Mouse (Mus musculus) liver, embryonic 16.5 days (tissue): ENCODE data around the gene Gucy1b2. TPM values are rescaled to one million over a fixed set of nuclear protein-coding genes. Genes with fewer than 3 reads are reported as not detected.

Experiments used
- ATAC-seq: fragments of 200-750 bp; cut with Nextera tagmentation; 2 replicates; pipeline ENCODE4 v1.8.0; 2017; ENCODE audit warnings: low read depth, mild to moderate bottlenecking, moderate number of reproducible peaks, moderate library complexity
- H3K27ac ChIP-seq: fragments of 300-500 bp; sonication (generic); 2 replicates; pipeline ENCODE4 v1.5.1; 2014; ENCODE audit warnings: mild to moderate bottlenecking, low read length
- H3K27me3 ChIP-seq: fragments of 300-500 bp; sonication (generic); 2 replicates; pipeline ENCODE4 v1.6.1; 2014; ENCODE audit warnings: low read depth, low read length, mixed read lengths; ENCODE audit not compliant: control insufficient read depth, insufficient read depth
- H3K36me3 ChIP-seq: fragments of 300-500 bp; sonication (generic); 2 replicates; pipeline ENCODE4 v1.6.1; 2014; ENCODE audit warnings: mild to moderate bottlenecking; ENCODE audit not compliant: control insufficient read depth, insufficient read depth
- H3K4me1 ChIP-seq: fragments of 300-500 bp; sonication (generic); 2 replicates; pipeline ENCODE4 v1.6.1; 2014; ENCODE audit warnings: low read depth, low read length, mixed read lengths; ENCODE audit not compliant: control insufficient read depth
- H3K4me2 ChIP-seq: fragments of 300-500 bp; sonication (generic); 2 replicates; pipeline ENCODE4 v1.6.1; 2014; ENCODE audit warnings: low read depth, low read length, mixed read lengths
- H3K4me3 ChIP-seq: fragments of 300-500 bp; sonication (generic); 2 replicates; pipeline ENCODE4 v1.5.1; 2014; ENCODE audit warnings: low read depth, mild to moderate bottlenecking, low read length
- H3K9ac ChIP-seq: fragments of 300-500 bp; sonication (generic); 2 replicates; pipeline ENCODE4 v1.6.1; 2014; ENCODE audit warnings: low read depth, low read length
- H3K9me3 ChIP-seq: fragments of 300-500 bp; sonication (generic); replicated peaks from 2 replicates; pipeline ENCODE4 v1.6.1; 2016; ENCODE audit warnings: low read length; ENCODE audit not compliant: control insufficient read depth
- WGBS: fragments of 180-500 bp; shearing (Covaris S2); extraction: QIAGEN DNeasy Blood & Tissue Kit; methylation state at CpG from one replicate; pipeline ENCODE4 v1.1.7; 2014; ENCODE audit not compliant: insufficient replicate concordance; 5-methylcytosine and 5-hydroxymethylcytosine counted together
- polyA plus RNA-seq: library from polyadenylated mRNA; unstranded; fragments of >200 nt; fragmentation: Nextera tagmentation; extraction: Ambion mirVana; gene quantifications from 2 replicates; pipeline ENCODE4 v1.2.1, GENCODE M21; 2015

Gucy1b2 gene
- polyA plus RNA-seq: not detected in 2 replicates

DNA sequence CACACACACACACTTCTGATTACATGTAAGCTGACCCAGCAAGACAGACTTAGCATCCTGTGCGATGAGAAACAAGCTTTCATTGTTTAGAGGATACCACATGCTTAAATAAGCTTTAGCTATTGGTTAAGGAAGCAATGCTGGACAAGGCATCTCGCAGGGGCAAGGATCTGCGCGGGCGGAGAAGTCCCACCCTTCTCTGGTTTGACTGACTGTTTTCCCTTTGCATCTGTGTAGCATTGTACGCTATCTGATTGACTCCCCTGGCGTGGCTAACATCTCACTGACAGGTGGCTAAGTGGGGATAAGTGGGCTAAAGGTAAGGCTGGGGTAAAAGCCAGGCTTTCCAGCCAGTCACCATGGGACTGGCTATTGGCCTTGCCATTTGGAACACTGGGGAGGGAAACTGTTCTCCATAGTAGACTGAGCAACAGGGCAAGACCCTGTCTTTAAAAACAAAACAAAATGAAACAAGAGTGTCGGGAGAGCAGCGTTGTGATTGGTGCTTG, at the start of gene Gucy1b2:
Gene Gucy1b2 (minus strand): TSS at position 51 of the 509 bp plus-strand sequence.
- no peak within 1 kb of the TSS for H3K27ac ChIP-seq
- 62% methylated on average over 9 of the region's 9 CpGs for WGBS
- H3K4me1 ChIP-seq: no peaks in the 10 kb centered on the region
- no peak within 1 kb of the TSS for H3K4me2 ChIP-seq
- H3K36me3 ChIP-seq: no peaks in the 10 kb centered on the region
- no peak within 1 kb of the TSS for H3K9ac ChIP-seq
- no peaks in the 10 kb centered on the region for H3K27me3 ChIP-seq
- no peaks in the 10 kb centered on the region for H3K9me3 ChIP-seq
- no peak for ATAC-seq
- H3K4me3 ChIP-seq: no peak within 1 kb of the TSS

DNA sequence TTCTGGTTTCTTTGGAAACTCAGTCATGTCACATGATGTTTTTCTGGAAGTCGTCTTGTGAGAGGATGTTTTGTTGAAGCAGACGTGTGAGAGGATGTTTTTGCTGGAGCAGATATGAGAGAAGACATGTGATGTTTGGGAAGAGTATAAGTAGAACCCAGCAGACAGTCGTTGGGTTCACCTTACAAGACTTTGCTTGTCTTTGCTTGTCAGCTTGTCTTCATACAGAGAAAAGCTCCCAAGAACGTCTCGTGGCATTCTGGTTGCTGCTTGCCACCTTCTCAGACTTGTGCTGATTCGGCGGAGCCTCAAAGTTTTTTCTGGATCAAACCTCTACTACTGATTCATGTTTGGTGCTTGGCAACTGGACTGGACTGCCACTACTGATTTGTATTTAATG, 41.3 kb upstream of the Gucy1b2 start:
- 57% methylated on average over 7 of the region's 7 CpGs for WGBS
- H3K27ac ChIP-seq: no peak overlapping the region

DNA sequence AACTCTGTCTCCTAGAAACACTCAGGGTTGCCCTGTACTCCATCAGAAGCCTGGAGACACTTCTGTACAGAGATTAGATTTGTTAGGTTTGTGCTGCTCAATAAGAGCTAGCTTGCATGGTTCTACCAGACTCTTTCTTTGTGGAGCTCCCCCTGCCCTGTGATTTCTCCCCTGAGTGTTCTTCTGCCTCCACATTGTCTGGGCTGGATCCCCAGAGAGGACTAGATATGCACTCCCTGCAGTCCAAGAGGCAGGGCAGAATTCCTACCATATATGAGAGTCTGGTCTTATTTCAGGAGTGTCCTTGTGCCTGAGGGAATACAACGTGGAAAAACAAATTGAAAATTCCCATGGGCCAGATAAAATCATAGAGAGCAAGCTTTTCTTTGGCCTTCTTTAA, 40.4 kb upstream of the Gucy1b2 start:
- H3K4me3 ChIP-seq: no peak overlapping the region
- no peaks in the 10 kb centered on the region for H3K36me3 ChIP-seq
- no peak overlapping the region for H3K27ac ChIP-seq
- 50% methylated on average over 1 of the region's 1 CpGs for WGBS
- no peak overlapping the region for H3K4me2 ChIP-seq
- H3K27me3 ChIP-seq: no peaks in the 10 kb centered on the region
- no peaks in the 10 kb centered on the region for H3K4me1 ChIP-seq
- no peak for ATAC-seq
- no peaks in the 10 kb centered on the region for H3K9me3 ChIP-seq
- no peak overlapping the region for H3K9ac ChIP-seq

More for the DNA sequence above, 41.3 kb upstream of the Gucy1b2 start:
- no peaks in the 10 kb centered on the region for H3K9me3 ChIP-seq
- no peak overlapping the region for H3K4me2 ChIP-seq
- no peaks in the 10 kb centered on the region for H3K27me3 ChIP-seq
- H3K4me3 ChIP-seq: no peak overlapping the region
- no peak for ATAC-seq
- H3K4me1 ChIP-seq: no peaks in the 10 kb centered on the region
- H3K9ac ChIP-seq: no peak overlapping the region
- H3K36me3 ChIP-seq: no peaks in the 10 kb centered on the region

DNA sequence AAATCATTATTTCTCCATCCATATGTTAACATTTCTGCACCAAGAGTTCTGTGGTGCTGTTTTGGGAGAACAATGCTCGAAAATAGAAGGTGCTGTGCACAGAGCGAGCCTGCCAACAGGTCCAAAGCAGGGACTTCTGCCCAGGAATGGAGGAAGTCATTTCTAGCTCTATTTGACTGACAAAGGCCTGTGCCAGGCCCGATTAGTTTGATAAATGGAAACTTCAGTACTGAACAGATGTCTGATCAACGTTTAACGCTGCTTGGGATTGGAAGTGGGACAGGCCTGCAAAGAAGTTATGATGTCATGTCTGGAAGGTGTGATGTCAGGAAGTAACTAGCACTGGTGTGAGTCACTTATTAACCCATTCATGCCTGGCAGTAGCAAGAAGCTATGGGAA, 37.4 kb upstream of the Gucy1b2 start:
- Histone ChIP-seq H3K27ac (no peak overlapping the region), H3K36me3 (no peaks in the 10 kb centered on the region), H3K4me1 (no peaks in the 10 kb centered on the region), H3K9me3 (no peaks in the 10 kb centered on the region), H3K4me3 (no peak overlapping the region), H3K9ac (no peak overlapping the region), H3K27me3 (no peaks in the 10 kb centered on the region), H3K4me2 (no peak overlapping the region)
- WGBS: 51% methylated on average over 5 of the region's 5 CpGs
- ATAC-seq: no peak

DNA sequence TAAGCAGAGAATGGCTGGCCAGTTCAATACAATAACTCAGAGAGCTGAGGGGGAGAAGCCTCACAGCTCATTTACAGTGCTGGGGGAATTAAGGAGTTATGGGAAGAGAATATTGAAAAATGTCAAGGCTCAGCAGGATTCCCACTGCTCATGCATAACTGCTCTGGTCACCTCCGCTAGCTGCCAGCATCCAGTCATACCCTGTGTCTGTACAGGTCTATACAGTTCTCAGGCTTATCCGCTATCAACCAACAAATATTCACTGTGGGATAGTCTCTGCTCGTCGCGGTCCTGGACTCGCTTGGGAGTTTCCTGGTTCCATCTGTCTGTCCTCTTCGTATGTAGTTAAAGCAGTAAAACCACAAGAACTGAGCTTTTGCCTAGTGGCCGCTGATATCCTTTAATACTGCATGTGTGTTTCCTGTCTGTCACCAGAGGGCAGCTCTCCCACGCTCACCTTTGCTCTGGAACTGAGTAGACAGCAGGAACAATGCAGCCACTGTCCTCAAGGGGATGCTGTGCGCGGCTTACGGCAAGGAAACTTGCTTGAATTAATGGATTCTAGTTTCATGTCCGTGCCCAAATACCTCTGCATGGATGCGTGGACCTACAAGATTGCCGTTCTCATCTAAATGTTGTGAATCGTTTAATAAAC, 36.2 kb upstream of the Gucy1b2 start:
- Histone ChIP-seq H3K9ac (no peak overlapping the region), H3K4me1 (no peaks in the 10 kb centered on the region), H3K9me3 (no peaks in the 10 kb centered on the region), H3K4me3 (no peak overlapping the region), H3K27me3 (no peaks in the 10 kb centered on the region), H3K27ac (no peak overlapping the region), H3K4me2 (no peak overlapping the region), H3K36me3 (no peaks in the 10 kb centered on the region)
- 31% methylated on average over 16 of the region's 16 CpGs for WGBS
- no peak for ATAC-seq

DNA sequence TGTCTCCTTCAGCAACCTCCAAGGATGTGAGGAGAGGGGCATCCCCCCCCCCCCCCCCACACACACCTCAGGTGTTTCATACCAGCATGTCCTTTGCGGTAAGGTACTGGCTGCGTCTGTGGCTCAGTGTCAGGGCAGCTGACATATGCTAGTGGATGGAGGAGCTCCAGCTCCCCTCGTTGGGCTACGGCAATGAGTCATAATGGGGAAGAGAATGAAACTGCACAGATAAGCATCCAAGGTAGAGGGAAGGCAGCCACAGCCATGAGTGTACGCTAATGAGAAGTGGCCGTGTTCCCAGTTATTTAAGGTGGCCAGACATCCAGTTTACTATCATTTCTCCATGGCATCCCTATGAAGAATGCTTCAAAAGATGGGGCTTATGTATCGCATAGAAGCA, 32.2 kb upstream of the Gucy1b2 start:
- WGBS: 72% methylated on average over 7 of the region's 7 CpGs
- Histone ChIP-seq H3K36me3 (no peaks in the 10 kb centered on the region), H3K27me3 (no peaks in the 10 kb centered on the region)

DNA sequence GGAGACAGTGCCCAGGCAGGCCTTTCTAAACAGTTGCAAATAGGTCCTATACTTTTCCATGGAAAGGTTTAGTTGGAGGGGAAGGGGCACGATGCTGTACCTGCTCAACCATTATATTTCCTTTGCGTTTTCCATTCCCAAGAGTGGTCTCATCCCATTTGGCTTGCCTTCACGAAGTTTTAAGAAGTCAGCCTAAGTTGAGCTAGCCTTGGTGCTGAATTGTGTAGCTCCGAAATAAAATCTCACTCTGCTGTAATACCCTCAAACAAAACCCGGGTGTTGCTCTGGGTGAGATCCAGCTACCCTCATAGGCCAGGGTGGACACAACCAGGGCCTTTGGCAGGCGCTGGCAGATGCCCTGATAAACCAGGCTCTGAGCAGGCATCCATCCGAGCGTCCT, 25.3 kb upstream of the Gucy1b2 start:
- Histone ChIP-seq H3K4me2 (no peak overlapping the region), H3K27ac (no peak overlapping the region), H3K4me1 (no peaks in the 10 kb centered on the region), H3K9me3 (no peaks in the 10 kb centered on the region), H3K27me3 (no peaks in the 10 kb centered on the region), H3K4me3 (no peak overlapping the region), H3K36me3 (no peaks in the 10 kb centered on the region), H3K9ac (no peak overlapping the region)
- 33% methylated on average over 8 of the region's 8 CpGs for WGBS
- ATAC-seq: no peak

More for the DNA sequence above, 32.2 kb upstream of the Gucy1b2 start:
- no peak overlapping the region for H3K4me3 ChIP-seq
- no peak for ATAC-seq
- H3K4me1 ChIP-seq: no peaks in the 10 kb centered on the region
- H3K9ac ChIP-seq: no peak overlapping the region
- no peak overlapping the region for H3K27ac ChIP-seq
- no peak overlapping the region for H3K4me2 ChIP-seq
- H3K9me3 ChIP-seq: no peaks in the 10 kb centered on the region

DNA sequence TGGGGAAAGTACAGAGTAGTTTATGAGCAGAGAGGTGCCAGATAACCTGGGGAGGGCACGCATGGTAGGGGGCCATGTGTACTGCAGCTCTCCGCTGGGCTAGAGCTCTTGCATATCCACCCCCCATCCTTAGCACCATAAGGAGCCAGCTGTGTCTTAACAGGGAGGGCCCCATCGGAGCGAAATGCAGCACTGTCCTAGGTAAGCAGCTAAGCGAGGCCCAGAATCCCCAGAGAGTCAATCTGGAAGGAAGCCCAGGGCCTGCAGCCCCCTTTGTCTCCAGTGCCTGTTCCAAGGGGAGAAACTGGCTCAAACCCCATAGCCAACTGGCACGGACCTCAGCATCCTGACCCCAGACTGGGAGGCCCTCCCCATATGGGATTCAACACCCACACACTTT, 23.3 kb upstream of the Gucy1b2 start:
- Histone ChIP-seq H3K4me3 (no peak overlapping the region), H3K36me3 (no peaks in the 10 kb centered on the region), H3K9me3 (no peaks in the 10 kb centered on the region), H3K27me3 (no peaks in the 10 kb centered on the region), H3K4me2 (no peak overlapping the region), H3K9ac (no peak overlapping the region), H3K27ac (no peak overlapping the region), H3K4me1 (no peaks in the 10 kb centered on the region)
- 49% methylated on average over 6 of the region's 6 CpGs for WGBS
- no peak for ATAC-seq

DNA sequence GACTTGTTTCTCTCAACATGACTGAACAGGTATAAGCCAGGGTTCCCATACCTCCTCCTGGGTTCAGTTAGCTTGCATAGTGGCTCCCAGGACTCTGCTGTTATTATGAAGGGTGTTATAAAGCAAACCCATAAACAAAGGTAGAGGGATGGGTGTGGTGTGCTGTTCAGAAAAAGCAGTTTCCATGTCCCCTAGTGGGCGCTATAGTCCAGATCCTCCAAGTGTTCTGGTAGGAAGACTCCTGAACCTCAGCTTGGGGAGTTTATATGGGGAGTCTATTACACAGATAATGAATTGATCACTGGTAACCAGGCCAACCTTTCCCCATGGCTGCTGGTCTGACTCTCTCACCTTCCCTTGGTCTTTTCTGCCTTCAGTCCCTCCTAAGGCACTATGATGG, 18.4 kb upstream of the Gucy1b2 start:
- Histone ChIP-seq H3K9ac (no peak overlapping the region), H3K36me3 (no peaks in the 10 kb centered on the region), H3K4me3 (no peak overlapping the region), H3K27me3 (no peaks in the 10 kb centered on the region), H3K9me3 (no peaks in the 10 kb centered on the region), H3K27ac (no peak overlapping the region), H3K4me1 (no peaks in the 10 kb centered on the region), H3K4me2 (no peak overlapping the region)
- 52% methylated on average over 1 of the region's 1 CpGs for WGBS
- ATAC-seq: no peak
